Mouse (Mus musculus) heart, adult 18-20 months (tissue): ENCODE results near the gene Chd5. TPM values are rescaled to one million over a fixed set of nuclear protein-coding genes. Genes with fewer than 3 reads are reported as not detected.

Experiments
- DNase-seq, 2 experiments: peaks; one replicate each; pipeline ENCODE4 v3.0.0; 2021 to 2022; ENCODE audit warnings: mixed read lengths in 1 of 2
- total RNA-seq, 2 experiments: library from RNA; stranded (reverse); gene quantifications; 2 replicates each; pipeline ENCODE4 v1.2.3; 2021

The Chd5 gene
- total RNA-seq, 2 experiments from 2014 or later, result 0.20 to 0.36 TPM

DNA sequence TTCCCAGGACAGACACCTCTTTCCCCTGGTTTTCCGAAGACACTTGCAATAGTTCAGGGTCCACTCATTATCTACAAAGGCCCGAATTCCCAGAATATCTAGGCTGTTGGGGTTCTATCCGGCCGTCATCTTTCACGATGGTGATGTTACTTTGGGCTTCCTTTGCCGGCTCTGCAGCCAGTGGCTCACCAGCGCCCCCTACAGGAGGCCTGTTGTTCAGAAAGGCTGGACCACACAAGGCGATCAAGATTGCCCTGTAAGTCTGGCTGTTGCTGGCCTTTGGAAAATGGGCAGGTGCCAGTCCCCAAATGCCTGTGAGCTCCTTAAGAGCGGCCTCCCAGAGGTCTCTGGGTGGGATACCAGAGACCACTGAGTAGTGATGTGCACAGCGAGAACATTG is 96.8 kb downstream of the Chd5 start:
- peak; percentile 46 to 85 for DNase-seq

Other genes with a start within 250 kb of the Chd5 start
- 1 to 10 TPM; 1.4 to 1.6 TPM for gene Tnfrsf25, start 222.7 kb upstream of the Chd5 start, total RNA-seq
- 1 to 10 TPM; 2.5 to 2.7 TPM for gene Espn, start 186.3 kb upstream of the Chd5 start, total RNA-seq
- gene Hes2, start 179.8 kb upstream of the Chd5 start, total RNA-seq, result not detected
- gene Acot7, start 160.5 kb upstream of the Chd5 start, total RNA-seq, result 10 to 100 TPM; 61.9 to 66.2 TPM
- 10 to 100 TPM in 1 of 2 experiments, 1 to 10 TPM in 1; 8.0 to 10.2 TPM for gene Gpr153, start 64.4 kb upstream of the Chd5 start, total RNA-seq
- gene Hes3, start 47.0 kb upstream of the Chd5 start, total RNA-seq, result not detected
- gene Icmt, start 41.4 kb upstream of the Chd5 start, total RNA-seq, result 10 to 100 TPM; 25.7 to 32.2 TPM
- 10 to 100 TPM; 38.8 to 46.0 TPM for gene Rnf207, start 19.7 kb upstream of the Chd5 start, total RNA-seq
- 100 to 1,000 TPM; 275 to 290 TPM for gene Rpl22, start 12.9 kb upstream of the Chd5 start, total RNA-seq
- 1 to 10 TPM in 1 of 2 experiments, under 1 TPM in 1; 0.90 to 1.1 TPM for gene Nphp4, start 138.1 kb downstream of the Chd5 start, total RNA-seq
- gene Kcnab2, start 139.2 kb downstream of the Chd5 start, total RNA-seq, result 1 to 10 TPM; 2.7 to 3.3 TPM